Mouse (Mus musculus) C2C12 (cell line): Measurements from ENCODE around the gene Vat1.

Source experiments
- CTCF ChIP-seq: IDR thresholded peaks from one replicate; pipeline ENCODE4 v1.5.1; 2011; ENCODE audit not compliant: control insufficient read depth, insufficient read depth, insufficient read length
- FOSL1 ChIP-seq: IDR thresholded peaks from one replicate; pipeline ENCODE4 v1.8.0; 2011; ENCODE audit warnings: mild to moderate bottlenecking, low read length; ENCODE audit not compliant: poor library complexity, insufficient read depth, severe bottlenecking
- MAX ChIP-seq: IDR thresholded peaks from one replicate; pipeline ENCODE4 v1.6.1; 2011; ENCODE audit warnings: mild to moderate bottlenecking, control low read depth
- MYOG ChIP-seq: IDR thresholded peaks from one replicate; pipeline ENCODE4 v1.6.1; 2011; ENCODE audit not compliant: control insufficient read depth, insufficient read length; ENCODE audit errors: extremely low read depth
- USF1 ChIP-seq: IDR thresholded peaks from one replicate; pipeline ENCODE4 v1.6.1; 2011; ENCODE audit warnings: low read depth, mild to moderate bottlenecking, control low read depth, moderate library complexity

DNA sequence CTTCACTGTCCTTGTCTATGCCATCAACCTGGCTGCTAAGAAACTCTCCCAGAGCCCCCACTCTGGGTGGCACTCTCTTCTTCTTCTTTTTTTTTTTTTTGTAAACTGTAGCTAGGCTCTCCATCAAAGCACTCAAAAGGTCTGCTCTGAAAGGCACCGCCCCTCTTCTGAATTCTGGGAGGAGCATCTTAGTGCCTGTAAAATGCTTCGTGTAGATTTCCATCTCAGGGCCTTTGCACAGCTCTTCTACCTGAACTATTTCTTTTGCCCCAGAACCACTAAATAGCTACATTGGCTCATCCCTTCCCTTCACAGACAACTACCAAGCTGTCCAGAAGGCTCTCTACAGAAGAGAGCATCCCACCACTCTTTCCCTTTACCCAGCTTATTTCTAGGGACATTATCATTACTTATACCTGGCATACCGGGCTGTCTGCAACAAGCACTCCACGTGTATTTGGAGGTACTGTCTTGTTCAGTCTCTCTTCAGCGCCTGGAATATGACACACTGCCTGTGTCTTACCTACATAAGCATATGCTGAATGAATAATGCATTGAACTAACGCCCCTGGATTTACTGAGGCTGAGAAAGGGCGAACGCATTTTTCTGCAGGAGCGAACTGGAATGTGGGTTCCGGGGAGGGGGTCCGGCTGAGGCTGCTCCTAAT, 49.5 kb downstream of the Vat1 start:
- TF ChIP-seq CTCF, result no peak
- no peak for TF ChIP-seq USF1
- no peak for TF ChIP-seq MYOG
- no peak for TF ChIP-seq MAX
- TF ChIP-seq FOSL1, result no peak
